Mouse (Mus musculus) olfactory bulb, adult 2 months (tissue): ENCODE measurements around the gene Ccdc15. TPM values are rescaled to one million over a fixed set of nuclear protein-coding genes. Genes with fewer than 3 reads are reported as not detected.

Experiments used
- H3K27ac ChIP-seq: fragments of 200-500 bp; 2 replicates; pipeline ENCODE4 v1.5.1; 2012; ENCODE audit warnings: low read depth, low read length; ENCODE audit not compliant: insufficient read depth
- H3K4me1 ChIP-seq: fragments of 200-500 bp; 2 replicates; pipeline ENCODE4 v1.6.1; 2012; ENCODE audit warnings: low read length; ENCODE audit not compliant: control insufficient read depth, insufficient read depth
- H3K4me3 ChIP-seq: fragments of 200-500 bp; 2 replicates; pipeline ENCODE4 v1.5.1; 2012; ENCODE audit warnings: mild to moderate bottlenecking, low read depth, low read length, moderate library complexity; ENCODE audit not compliant: insufficient read depth
- CTCF ChIP-seq: fragments of 200-500 bp; IDR thresholded peaks from 2 replicates; pipeline ENCODE4 v1.5.1; 2012; ENCODE audit warnings: low read depth, mild to moderate bottlenecking, low read length, moderate library complexity; ENCODE audit not compliant: insufficient read depth
- POLR2A ChIP-seq: fragments of 200-500 bp; IDR thresholded peaks from 2 replicates; pipeline ENCODE4 v1.6.1; 2012; ENCODE audit warnings: mild to moderate bottlenecking, low read depth, low read length, moderate library complexity; ENCODE audit not compliant: insufficient read depth
- WGBS: fragments of 180-500 bp; shearing (Covaris S2); methylation state at CpG from one replicate; pipeline ENCODE4 v1.1.7; 2018; 5-methylcytosine and 5-hydroxymethylcytosine counted together
- polyA plus RNA-seq: library from polyadenylated mRNA; stranded (reverse); fragments of >200 nt; gene quantifications from 2 replicates; pipeline ENCODE4 v1.2.4, GENCODE M21; 2012; ENCODE audit warnings: low replicate concordance; ENCODE audit not compliant: missing spikeins, insufficient read depth, insufficient read length

The Ccdc15 gene
- polyA plus RNA-seq, 1 experiment: not detected

GRCm38 (mm10) chr9:37245404-37245803 is 102.8 kb downstream of the Ccdc15 start:
- no peak overlapping the region for H3K4me3 ChIP-seq
- H3K4me1 ChIP-seq: peaks cover 11% of the 10 kb centered on the region
- 85% methylated on average over 2 of the region's 2 CpGs for WGBS
- TF ChIP-seq CTCF (no peak), POLR2A (no peak)
- no peak overlapping the region for H3K27ac ChIP-seq

- WGBS: 84% methylated on average over 1 of the region's 1 CpGs
- no peak for TF ChIP-seq POLR2A
- TF ChIP-seq CTCF: no peak
- no peak overlapping the region for H3K4me3 ChIP-seq
Measured at GRCm38 (mm10) chr9:37244600-37244999, 103.6 kb downstream of the Ccdc15 start.

GRCm38 (mm10) chr9:37242764-37243163 is 105.5 kb downstream of the Ccdc15 start:
- 67% methylated on average over 3 of the region's 3 CpGs for WGBS
- Histone ChIP-seq H3K4me3 (no peak overlapping the region), H3K27ac (no peak overlapping the region), H3K4me1 (peaks cover 9% of the 10 kb centered on the region)
- TF ChIP-seq CTCF (no peak), POLR2A (no peak)

More at GRCm38 (mm10) chr9:37244600-37244999, 103.6 kb downstream of the Ccdc15 start:
- Histone ChIP-seq H3K4me1 (peaks cover 11% of the 10 kb centered on the region), H3K27ac (no peak overlapping the region)

GRCm38 (mm10) chr9:37235951-37236737 is 112.1 kb downstream of the Ccdc15 start:
- Histone ChIP-seq H3K4me1 (peaks cover 21% of the 10 kb centered on the region), H3K4me3 (no peak overlapping the region), H3K27ac (no peak overlapping the region)
- no peak for TF ChIP-seq POLR2A
- no peak for TF ChIP-seq CTCF
- 60% methylated on average over 4 of the region's 4 CpGs for WGBS

- TF ChIP-seq POLR2A: no peak
- no peak for TF ChIP-seq CTCF
- Histone ChIP-seq H3K4me1 (peaks cover 24% of the 10 kb centered on the region), H3K27ac (no peak overlapping the region), H3K4me3 (no peak overlapping the region)
- 69% methylated on average over 22 of the region's 22 CpGs for WGBS
Measured at GRCm38 (mm10) chr9:37232201-37233195, 115.7 kb downstream of the Ccdc15 start.

- Histone ChIP-seq H3K4me3 (no peak overlapping the region), H3K4me1 (peaks cover 22% of the 10 kb centered on the region), H3K27ac (no peak overlapping the region)
- 91% methylated on average over 9 of the region's 9 CpGs for WGBS
- TF ChIP-seq POLR2A: no peak
- TF ChIP-seq CTCF: no peak
Measured at GRCm38 (mm10) chr9:37230486-37231195, 117.6 kb downstream of the Ccdc15 start.

GRCm38 (mm10) chr9:37229880-37230325 is 118.3 kb downstream of the Ccdc15 start:
- 0 out of 2 replicates have a peak overlapping the region, but pooled peaks have one; percentile 6 for H3K27ac ChIP-seq
- TF ChIP-seq CTCF: no peak
- TF ChIP-seq POLR2A: no peak
- WGBS: 0% methylated on average over 1 of the region's 1 CpGs

More at GRCm38 (mm10) chr9:37229880-37230325, 118.3 kb downstream of the Ccdc15 start:
- Histone ChIP-seq H3K4me1 (peaks cover 18% of the 10 kb centered on the region), H3K4me3 (no peak overlapping the region)

Other genes with a start within 250 kb of the Ccdc15 start
- not detected in 2 replicates for gene Pknox2, start 201.0 kb downstream of the Ccdc15 start, polyA plus RNA-seq
- gene Tmem218, start 140.2 kb downstream of the Ccdc15 start, polyA plus RNA-seq: not detected in 2 replicates
- not detected in 2 replicates for gene Slc37a2, start 92.7 kb downstream of the Ccdc15 start, polyA plus RNA-seq
- gene Hepacam, start 18.9 kb upstream of the Ccdc15 start, polyA plus RNA-seq: not detected in 2 replicates
- not detected in 2 replicates for gene Robo4, start 53.5 kb upstream of the Ccdc15 start, polyA plus RNA-seq
- gene Robo3, start 84.8 kb upstream of the Ccdc15 start, polyA plus RNA-seq: not detected in 2 replicates
- gene Msantd2, start 140.9 kb upstream of the Ccdc15 start, polyA plus RNA-seq: not detected in 2 replicates
- not detected in 2 replicates for gene Esam, start 179.6 kb upstream of the Ccdc15 start, polyA plus RNA-seq
- not detected in 2 replicates for gene Vsig2, start 190.8 kb upstream of the Ccdc15 start, polyA plus RNA-seq
- gene Nrgn, start 204.5 kb upstream of the Ccdc15 start, polyA plus RNA-seq: 523 TPM in 1 of 2 replicates, not detected in the other
- gene Siae, start 207.3 kb upstream of the Ccdc15 start, polyA plus RNA-seq: not detected in 2 replicates